Mouse (Mus musculus) heart, adult 11 months (tissue): ENCODE measurements around the gene Dhcr24.

Experiments
- DNase-seq: peaks from one replicate; pipeline ENCODE4 v3.0.0; 2022

Gene Dhcr24

GRCm38 (mm10) chr4:106613105-106613504 lies 52.3 kb downstream of the Dhcr24 start:
- no peak for DNase-seq

GRCm38 (mm10) chr4:106613560-106613959 lies 52.7 kb downstream of the Dhcr24 start:
- no peak for DNase-seq

- DNase-seq: peak; percentile 93
These were observed 53.5 kb downstream of the Dhcr24 start for GRCm38 (mm10) chr4:106614180-106614797.

GRCm38 (mm10) chr4:106614881-106615280 lies 54.0 kb downstream of the Dhcr24 start:
- DNase-seq: no peak

- DNase-seq: no peak
These were observed 54.8 kb downstream of the Dhcr24 start for GRCm38 (mm10) chr4:106615637-106616036.

- DNase-seq: no peak
These were observed 56.2 kb downstream of the Dhcr24 start, which contains the start of gene Lexm for GRCm38 (mm10) chr4:106617056-106617455. Gene Lexm (minus strand): TSS chr4:106617241.

- no peak for DNase-seq
These were observed 58.1 kb downstream of the Dhcr24 start for GRCm38 (mm10) chr4:106618898-106619297.

GRCm38 (mm10) chr4:106621428-106621827 lies 60.6 kb downstream of the Dhcr24 start:
- DNase-seq: no peak

GRCm38 (mm10) chr4:106622030-106622493 lies 61.2 kb downstream of the Dhcr24 start, which contains the start of gene Ttc22:
Gene Ttc22 (plus strand): TSS chr4:106622432.
- no peak for DNase-seq

- no peak for DNase-seq
These were observed 61.9 kb downstream of the Dhcr24 start for GRCm38 (mm10) chr4:106622712-106623111.

GRCm38 (mm10) chr4:106624271-106624670 lies 63.4 kb downstream of the Dhcr24 start:
- DNase-seq: no peak

GRCm38 (mm10) chr4:106627809-106628208 lies 67.0 kb downstream of the Dhcr24 start:
- no peak for DNase-seq

GRCm38 (mm10) chr4:106628650-106629360 lies 68.0 kb downstream of the Dhcr24 start:
- no peak for DNase-seq

- DNase-seq: no peak
These were observed 68.5 kb downstream of the Dhcr24 start for GRCm38 (mm10) chr4:106629374-106629773.

- DNase-seq: no peak
These were observed 69.7 kb downstream of the Dhcr24 start for GRCm38 (mm10) chr4:106630333-106631220.

GRCm38 (mm10) chr4:106632313-106632712 lies 71.5 kb downstream of the Dhcr24 start:
- no peak for DNase-seq

- no peak for DNase-seq
These were observed 72.6 kb downstream of the Dhcr24 start for GRCm38 (mm10) chr4:106633281-106634085.

- DNase-seq: no peak
These were observed 73.2 kb downstream of the Dhcr24 start for GRCm38 (mm10) chr4:106634086-106634479.
